Comparison of ENCODE assay signal across 10 mouse cellular contexts in the genomic region with DNA sequence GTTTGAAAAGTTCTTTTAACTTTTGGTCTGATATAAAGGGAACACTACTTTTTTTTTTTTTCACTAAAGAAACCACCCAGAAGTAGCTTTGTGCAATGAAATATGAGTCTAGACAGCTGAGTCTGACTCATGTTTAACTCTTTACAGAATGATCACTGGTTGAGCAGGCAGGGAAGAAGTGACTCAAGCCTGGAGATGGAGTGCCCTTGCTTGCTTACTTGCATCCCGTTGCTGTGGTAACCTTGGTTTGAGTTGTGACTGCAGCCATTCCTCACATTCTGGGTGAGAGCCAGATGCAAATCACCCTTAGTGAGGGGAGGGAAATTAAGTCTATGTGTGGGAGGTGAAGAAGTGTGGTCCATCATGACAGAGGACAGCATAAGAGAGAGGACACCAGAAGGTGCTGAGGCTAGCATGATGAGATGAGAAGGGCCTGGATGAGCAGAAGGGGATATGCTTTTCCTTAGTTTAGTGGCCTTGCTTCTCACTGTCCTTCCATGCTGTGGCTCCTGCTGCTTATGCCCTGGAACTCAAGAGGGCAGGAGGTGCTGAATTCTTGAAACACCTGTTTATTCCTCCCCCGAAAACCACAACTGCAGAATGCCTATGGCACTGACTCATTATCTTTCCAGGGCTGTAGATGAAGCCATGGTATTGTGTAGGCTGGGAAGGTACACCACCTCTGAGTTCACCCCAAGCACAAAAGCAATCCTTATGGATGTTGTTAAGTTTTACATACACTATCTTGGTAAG.
A peak's percentile ranks its signal among the peaks of the same experiment; 100 is the strongest.
DNase-seq lines count a peak whose midpoint lies in the region; TF ChIP-seq lines count a peak whose summit lies in the region.
"Had no signal": no experiment of that assay in that cellular context is flagged by ENCODE, and none has a peak within 500 bp of the region (broad histone marks: within the 10 kb centered on the region; RNA-seq: fewer than 3 reads in every experiment).

No protein-coding gene starts in this region.

- no peak for TF ChIP-seq CTCF in cerebellum, adult 2 months (IDR thresholded peaks at IDR 0.05; ENCODE audit: borderline replicate concordance, insufficient read depth, low read depth, low read length)

- no peak overlapping the region for H3K27ac ChIP-seq in cerebellum, adult 2 months (ENCODE audit: insufficient read depth, low read length)

- H3K4me3 ChIP-seq in cerebellum, adult 2 months (replicated peaks; ENCODE audit: insufficient read depth, low read depth, low read length), result no peak overlapping the region

- WGBS in cerebellum, adult 2 months, result 58% methylated on average over 2 of the region's 2 CpGs

- no peaks in the 10 kb centered on the region for H3K4me1 ChIP-seq in cerebellum, adult 2 months (ENCODE audit: control insufficient read depth, insufficient read depth, low read length)

- DNase-seq in adrenal gland, adult 2 months, result peak; percentile 38
- DNase-seq in adrenal gland, postnatal 25 days, result no peak
- peak; percentile 43 to 54 for DNase-seq in lung, adult 18-20 months
- no peak for DNase-seq in lung, postnatal 14 days
- peak; percentile 86 for DNase-seq in fibroblast of lung, adult 2 months (ENCODE audit: low read depth)
- peak; percentile 75 to 82 for DNase-seq in natural killer cell, adult 2 months (ENCODE audit: low spot score in 2 of 2)
- DNase-seq in right cerebral cortex, postnatal 4 days, result no peak
- no peak for DNase-seq in cerebellum, adult 2 months
- DNase-seq: cerebellum, adult 8-10 months; layer of hippocampus, adult 9-11 months had no signal

- no peak for TF ChIP-seq POLR2A in cerebellum, adult 2 months (IDR thresholded peaks at IDR 0.05; ENCODE audit: borderline replicate concordance, insufficient read depth, low read length)

- H3K27me3 ChIP-seq in cerebellum, adult 2 months (ENCODE audit: control insufficient read depth, insufficient read depth, low read length), result no peaks in the 10 kb centered on the region

Comparison
In these comparisons a context has a peak if more than half of its experiments do, and no peak if none do; other contexts are left out.
1. DNase-seq: peak in adrenal gland, adult 2 months (single experiment), lung, adult 18-20 months (2 of 2), fibroblast of lung, adult 2 months (single experiment) and natural killer cell, adult 2 months (2 of 2); none in adrenal gland, postnatal 25 days (single experiment), lung, postnatal 14 days (single experiment), right cerebral cortex, postnatal 4 days (single experiment) and cerebellum, adult 2 months (0 of 2).